Mouse (Mus musculus) forebrain, embryonic 10.5 days (tissue): ENCODE data around the gene Rbms1. TPM values are rescaled to one million over a fixed set of nuclear protein-coding genes. Genes with fewer than 3 reads are reported as not detected.

Source experiments
- DNase-seq: peaks from one replicate; pipeline ENCODE4 v3.0.0-alpha.2; 2017; ENCODE audit warnings: low spot score; ENCODE audit errors: extremely low spot score
- H3K27ac ChIP-seq: fragments of 300-500 bp; sonication (generic); 2 replicates; pipeline ENCODE4 v1.5.1; 2016; ENCODE audit warnings: mild to moderate bottlenecking
- H3K27me3 ChIP-seq: fragments of 300-500 bp; sonication (generic); 2 replicates; pipeline ENCODE4 v1.6.1; 2016; ENCODE audit warnings: mild to moderate bottlenecking; ENCODE audit not compliant: poor library complexity, severe bottlenecking
- H3K36me3 ChIP-seq: fragments of 300-500 bp; sonication (generic); replicated peaks from 2 replicates; pipeline ENCODE4 v1.6.1; 2016; ENCODE audit warnings: mild to moderate bottlenecking, moderate library complexity
- H3K4me1 ChIP-seq: fragments of 300-500 bp; sonication (generic); 2 replicates; pipeline ENCODE4 v1.6.1; 2016
- H3K4me3 ChIP-seq: fragments of 300-500 bp; sonication (generic); 2 replicates; pipeline ENCODE4 v1.5.1; 2016; ENCODE audit warnings: mild to moderate bottlenecking, moderate library complexity
- H3K9me3 ChIP-seq: fragments of 300-500 bp; sonication (generic); 2 replicates; pipeline ENCODE4 v1.6.1; 2016; ENCODE audit warnings: mild to moderate bottlenecking, moderate library complexity
- WGBS: fragments of 180-500 bp; shearing (Covaris S2); methylation state at CpG from one replicate; pipeline ENCODE4 v1.1.7; 2016; 5-methylcytosine and 5-hydroxymethylcytosine counted together
- polyA plus RNA-seq: library from polyadenylated mRNA; unstranded; fragments of >200 nt; fragmentation: Nextera tagmentation; extraction: Ambion mirVana; gene quantifications from 2 replicates; pipeline ENCODE4 v1.2.1, GENCODE M21; 2016

Rbms1 gene
- polyA plus RNA-seq, 1 experiment from 2014 or later: 44.4 TPM

DNA sequence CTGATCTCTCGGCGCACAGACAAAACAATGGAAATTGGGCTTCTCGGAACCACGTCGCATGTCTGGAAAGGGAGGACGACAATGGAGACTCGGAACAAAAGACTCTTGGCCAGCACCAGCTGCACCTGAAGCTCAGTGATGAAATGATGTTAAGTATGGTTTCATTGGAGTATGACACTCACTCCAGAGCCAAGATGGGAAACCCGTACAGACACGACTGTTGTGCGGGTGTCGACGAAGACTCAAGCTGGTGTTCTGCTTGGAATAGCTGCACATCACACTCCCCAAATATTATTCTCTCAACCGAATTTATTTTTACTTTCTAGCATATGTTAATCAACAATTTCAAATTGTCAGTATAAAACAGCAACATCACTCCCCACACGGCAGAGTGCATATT, 26.1 kb downstream of the Rbms1 start:
- no peaks in the 10 kb centered on the region for H3K9me3 ChIP-seq
- no peak for DNase-seq
- H3K36me3 ChIP-seq: no peaks in the 10 kb centered on the region
- 93% methylated on average over 14 of the region's 14 CpGs for WGBS
- no peaks in the 10 kb centered on the region for H3K27me3 ChIP-seq
- no peak overlapping the region for H3K4me3 ChIP-seq
- peaks cover 19% of the 10 kb centered on the region for H3K4me1 ChIP-seq
- no peak overlapping the region for H3K27ac ChIP-seq

DNA sequence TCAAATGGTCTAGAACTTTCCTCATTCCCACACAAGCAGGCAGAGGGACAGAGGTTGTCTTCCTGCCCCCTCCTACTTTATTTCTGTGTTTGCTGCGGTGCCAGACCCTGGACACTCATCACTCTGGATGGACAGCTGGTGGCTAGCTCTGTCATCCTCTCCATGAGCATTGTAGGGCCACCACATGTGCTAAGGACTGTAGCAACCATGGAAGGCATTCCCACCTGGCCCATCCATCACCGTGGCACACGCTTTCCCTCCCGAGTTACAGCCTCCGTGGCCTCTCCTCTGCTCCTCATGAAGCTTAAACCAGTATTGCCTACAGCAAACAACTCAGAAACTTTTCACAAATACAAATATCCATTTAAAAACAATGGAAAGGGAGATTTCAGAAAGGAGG, 34.0 kb downstream of the Rbms1 start:
- Histone ChIP-seq H3K27me3 (no peaks in the 10 kb centered on the region), H3K9me3 (no peaks in the 10 kb centered on the region), H3K36me3 (no peaks in the 10 kb centered on the region), H3K4me1 (no peaks in the 10 kb centered on the region), H3K4me3 (no peak overlapping the region), H3K27ac (no peak overlapping the region)
- WGBS: 98% methylated on average over 5 of the region's 5 CpGs
- no peak for DNase-seq

DNA sequence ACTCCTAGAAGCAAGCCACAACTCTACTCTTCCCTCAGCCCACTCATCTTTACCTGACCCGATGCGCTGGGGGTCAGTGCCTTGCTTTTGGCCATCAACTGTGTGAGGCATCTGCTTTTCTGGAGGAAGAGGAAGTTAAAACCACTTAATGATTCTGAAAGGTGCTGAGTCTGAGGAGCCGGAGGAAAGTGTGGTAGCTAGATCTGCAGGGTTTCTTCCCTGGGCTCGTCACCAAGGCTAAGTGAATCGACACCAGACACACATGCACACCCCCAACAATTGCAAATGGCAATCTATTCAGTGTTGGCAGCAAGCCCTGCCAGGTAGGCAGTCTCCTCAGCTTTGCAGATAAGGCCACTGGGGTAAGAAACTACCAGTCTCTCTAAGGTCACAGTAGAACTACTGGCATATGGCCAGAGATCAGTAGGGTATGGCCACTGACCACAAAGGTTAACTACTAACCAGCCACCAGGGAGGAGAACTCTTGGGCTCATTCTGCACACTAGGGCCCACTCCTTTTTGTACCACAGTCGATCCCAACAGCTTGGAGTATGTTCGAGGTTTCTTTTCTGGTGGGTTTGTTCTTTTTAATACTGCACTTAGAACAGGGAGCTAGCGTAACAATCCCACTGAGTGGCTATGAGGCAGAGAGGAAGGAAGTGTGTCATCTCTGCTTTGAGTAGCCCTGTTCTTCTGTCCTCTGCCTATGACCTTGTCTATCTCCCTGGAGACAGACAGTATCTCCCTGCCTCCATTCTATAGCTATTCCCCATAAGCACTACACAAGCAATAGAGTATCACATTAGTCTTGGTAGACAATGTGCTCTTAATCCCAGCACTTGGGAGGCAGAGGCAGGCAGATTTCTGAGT, 34.9 kb downstream of the Rbms1 start:
- Histone ChIP-seq H3K9me3 (no peaks in the 10 kb centered on the region), H3K27ac (no peak overlapping the region), H3K27me3 (no peaks in the 10 kb centered on the region), H3K4me1 (no peaks in the 10 kb centered on the region), H3K36me3 (no peaks in the 10 kb centered on the region), H3K4me3 (no peak overlapping the region)
- WGBS: 91% methylated on average over 8 of the region's 8 CpGs
- no peak for DNase-seq

DNA sequence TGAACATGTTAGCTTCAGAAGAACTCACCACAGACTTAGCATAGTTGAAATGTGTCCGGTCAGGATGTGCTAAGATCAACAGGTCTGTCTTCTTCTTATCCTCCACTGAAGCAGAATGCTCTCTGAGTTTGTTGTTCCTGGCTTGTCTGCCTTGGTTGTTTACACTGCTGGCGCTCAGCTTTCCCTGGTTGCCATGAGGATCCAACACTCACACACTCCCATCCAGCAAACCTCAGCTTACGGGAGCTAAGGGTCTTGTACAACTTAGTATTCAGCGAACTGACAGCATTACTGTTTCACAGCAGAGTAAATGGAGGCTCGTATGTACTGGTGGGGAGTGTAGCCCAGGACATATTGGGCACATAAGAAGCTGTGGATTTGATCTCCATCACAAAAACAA, 37.9 kb downstream of the Rbms1 start:
- no peak overlapping the region for H3K27ac ChIP-seq
- no peaks in the 10 kb centered on the region for H3K9me3 ChIP-seq
- H3K36me3 ChIP-seq: no peaks in the 10 kb centered on the region
- H3K27me3 ChIP-seq: no peaks in the 10 kb centered on the region
- H3K4me3 ChIP-seq: no peak overlapping the region
- WGBS: 82% methylated on average over 5 of the region's 5 CpGs
- DNase-seq: no peak
- H3K4me1 ChIP-seq: no peaks in the 10 kb centered on the region

DNA sequence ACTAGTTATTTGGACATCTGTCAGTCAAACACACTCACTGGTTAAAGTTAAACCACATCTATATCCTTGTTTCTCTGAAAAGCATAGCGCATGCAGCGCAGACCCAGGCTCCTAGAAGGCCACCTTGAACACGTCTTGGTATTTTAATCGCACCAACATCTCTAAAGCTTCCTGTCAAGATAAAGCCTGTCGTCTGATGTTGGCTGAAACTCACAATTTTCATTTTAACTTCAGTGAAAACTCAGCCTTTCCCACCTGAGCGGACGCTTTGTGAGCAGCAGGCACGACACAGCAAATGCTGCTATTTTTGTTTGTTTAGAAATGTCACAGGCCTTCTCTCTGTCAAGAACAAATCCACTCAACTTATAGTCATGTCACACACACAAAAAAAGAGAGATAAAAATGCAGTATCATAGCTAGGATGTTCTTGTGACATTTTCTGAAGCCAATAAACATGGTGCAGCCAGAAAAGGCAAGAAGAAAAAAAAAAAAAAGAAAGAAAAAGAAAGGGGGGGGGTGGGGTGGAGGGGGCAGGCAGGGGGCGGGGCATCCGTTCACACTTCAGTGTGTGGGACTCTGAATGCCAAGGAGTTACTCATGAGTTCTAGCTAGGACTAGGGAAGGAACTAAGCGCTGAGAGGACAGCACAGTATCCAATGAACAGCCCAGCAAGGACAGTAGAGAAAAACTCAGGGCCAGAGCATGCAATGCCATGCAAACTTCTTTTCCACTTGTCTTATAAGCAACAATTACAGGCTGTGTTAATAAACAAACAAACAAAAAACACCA, 39.0 kb downstream of the Rbms1 start:
- Histone ChIP-seq H3K4me3 (no peak overlapping the region), H3K36me3 (no peaks in the 10 kb centered on the region), H3K27ac (no peak overlapping the region), H3K27me3 (no peaks in the 10 kb centered on the region), H3K9me3 (no peaks in the 10 kb centered on the region), H3K4me1 (no peaks in the 10 kb centered on the region)
- no peak for DNase-seq
- 83% methylated on average over 11 of the region's 11 CpGs for WGBS

DNA sequence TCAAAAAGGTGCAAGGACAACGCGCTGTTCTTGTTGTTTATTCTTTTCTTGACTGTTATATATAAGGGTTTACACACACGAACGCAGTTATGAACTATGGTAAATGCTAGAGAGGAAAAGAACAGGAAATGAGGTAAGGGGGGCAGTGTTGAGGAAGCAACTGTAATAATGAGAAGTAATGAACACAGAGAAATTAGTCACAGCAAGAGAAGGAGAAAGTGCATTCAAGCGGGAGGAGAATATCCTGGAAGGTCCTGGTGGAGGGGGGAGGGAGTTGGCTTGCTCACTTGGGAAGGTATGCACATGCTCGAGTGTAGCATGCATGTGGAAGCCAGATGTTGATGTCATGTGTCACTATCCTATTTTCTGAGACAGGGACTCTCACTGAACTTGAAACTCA, 39.9 kb downstream of the Rbms1 start:
- no peak overlapping the region for H3K4me3 ChIP-seq
- H3K4me1 ChIP-seq: no peaks in the 10 kb centered on the region
- H3K27me3 ChIP-seq: no peaks in the 10 kb centered on the region
- no peaks in the 10 kb centered on the region for H3K9me3 ChIP-seq
- H3K36me3 ChIP-seq: no peaks in the 10 kb centered on the region
- DNase-seq: no peak
- no peak overlapping the region for H3K27ac ChIP-seq
- WGBS: 81% methylated on average over 6 of the region's 6 CpGs

DNA sequence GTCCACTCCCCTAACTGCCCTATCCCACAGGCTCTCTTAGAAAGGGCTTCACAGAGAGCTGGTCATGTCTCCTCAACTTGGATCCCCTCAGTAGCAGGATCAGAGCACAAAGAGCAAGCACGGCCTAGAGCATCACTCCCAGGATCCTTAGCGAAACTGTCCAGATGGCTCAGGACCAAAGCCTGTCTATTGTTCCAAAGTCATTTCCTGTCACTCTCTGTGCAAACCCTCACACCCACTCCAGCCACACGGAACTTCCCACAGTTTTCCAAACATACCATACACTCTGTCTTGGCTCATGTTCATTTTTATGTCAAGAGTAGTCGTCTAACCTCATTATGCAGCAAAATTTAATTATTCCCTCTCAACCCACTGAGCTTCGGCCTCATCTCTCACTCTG, 40.6 kb downstream of the Rbms1 start:
- H3K36me3 ChIP-seq: no peaks in the 10 kb centered on the region
- no peaks in the 10 kb centered on the region for H3K27me3 ChIP-seq
- H3K4me3 ChIP-seq: no peak overlapping the region
- no peak overlapping the region for H3K27ac ChIP-seq
- no peaks in the 10 kb centered on the region for H3K4me1 ChIP-seq
- DNase-seq: no peak
- no peaks in the 10 kb centered on the region for H3K9me3 ChIP-seq
- 79% methylated on average over 5 of the region's 5 CpGs for WGBS

GRCm38 (mm10) chr2:60920076-60920475, 42.9 kb downstream of the Rbms1 start:
- 78% methylated on average over 3 of the region's 3 CpGs for WGBS
- H3K4me1 ChIP-seq: no peaks in the 10 kb centered on the region
- no peak for DNase-seq
- H3K27me3 ChIP-seq: no peaks in the 10 kb centered on the region
- H3K27ac ChIP-seq: no peak overlapping the region
- no peak overlapping the region for H3K4me3 ChIP-seq
- no peaks in the 10 kb centered on the region for H3K9me3 ChIP-seq
- H3K36me3 ChIP-seq: no peaks in the 10 kb centered on the region

- no peaks in the 10 kb centered on the region for H3K27me3 ChIP-seq
- H3K4me1 ChIP-seq: peaks cover 1% of the 10 kb centered on the region
- 87% methylated on average over 7 of the region's 7 CpGs for WGBS
- no peak overlapping the region for H3K27ac ChIP-seq
- no peak overlapping the region for H3K4me3 ChIP-seq
- no peak for DNase-seq
- H3K36me3 ChIP-seq: no peaks in the 10 kb centered on the region
- H3K9me3 ChIP-seq: no peaks in the 10 kb centered on the region
Measured at GRCm38 (mm10) chr2:60918401-60918800, 44.6 kb downstream of the Rbms1 start.

GRCm38 (mm10) chr2:60914524-60915280, 48.3 kb downstream of the Rbms1 start:
- no peak overlapping the region for H3K4me3 ChIP-seq
- H3K36me3 ChIP-seq: no peaks in the 10 kb centered on the region
- 76% methylated on average over 7 of the region's 7 CpGs for WGBS
- H3K27ac ChIP-seq: no peak overlapping the region
- DNase-seq: no peak
- H3K4me1 ChIP-seq: peaks cover 16% of the 10 kb centered on the region
- no peaks in the 10 kb centered on the region for H3K9me3 ChIP-seq
- peaks cover 5% of the 10 kb centered on the region; the same call in 1 of the 2 replicates for H3K27me3 ChIP-seq

DNA sequence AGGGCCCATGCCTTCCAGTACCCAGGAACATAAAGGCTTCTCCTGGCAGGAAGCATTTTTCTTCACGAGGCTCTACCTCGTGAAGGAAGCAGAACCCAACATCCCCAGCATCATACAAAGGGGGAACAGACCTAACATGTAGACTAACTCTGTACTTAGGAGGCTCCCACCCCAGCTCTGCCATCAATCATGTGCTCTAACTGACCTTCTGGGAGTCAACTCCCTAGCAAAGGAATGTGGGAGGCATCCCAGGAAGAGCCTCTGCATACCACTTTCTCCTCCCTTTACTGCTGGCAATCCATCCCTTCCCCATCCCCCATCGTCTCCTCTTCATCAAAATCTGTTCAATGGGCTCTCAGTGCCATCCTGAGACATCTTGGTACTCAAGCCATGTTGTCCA, 49.7 kb downstream of the Rbms1 start:
- 64% methylated on average over 3 of the region's 3 CpGs for WGBS
- H3K4me1 ChIP-seq: peaks cover 16% of the 10 kb centered on the region
- DNase-seq: no peak
- H3K36me3 ChIP-seq: no peaks in the 10 kb centered on the region
- H3K4me3 ChIP-seq: no peak overlapping the region
- H3K27me3 ChIP-seq: peaks cover 5% of the 10 kb centered on the region; the same call in 1 of the 2 replicates
- no peaks in the 10 kb centered on the region for H3K9me3 ChIP-seq
- no peak overlapping the region for H3K27ac ChIP-seq

- WGBS: 90% methylated on average over 8 of the region's 8 CpGs
Measured at GRCm38 (mm10) chr2:60911716-60912115, 51.3 kb downstream of the Rbms1 start.

More at GRCm38 (mm10) chr2:60911716-60912115, 51.3 kb downstream of the Rbms1 start:
- no peaks in the 10 kb centered on the region for H3K36me3 ChIP-seq
- no peak overlapping the region for H3K4me3 ChIP-seq
- no peaks in the 10 kb centered on the region for H3K9me3 ChIP-seq
- no peak overlapping the region for H3K27ac ChIP-seq
- no peak for DNase-seq
- peaks cover 16% of the 10 kb centered on the region for H3K4me1 ChIP-seq
- H3K27me3 ChIP-seq: peaks cover 5% of the 10 kb centered on the region; the same call in 1 of the 2 replicates
